In the genomic region with DNA sequence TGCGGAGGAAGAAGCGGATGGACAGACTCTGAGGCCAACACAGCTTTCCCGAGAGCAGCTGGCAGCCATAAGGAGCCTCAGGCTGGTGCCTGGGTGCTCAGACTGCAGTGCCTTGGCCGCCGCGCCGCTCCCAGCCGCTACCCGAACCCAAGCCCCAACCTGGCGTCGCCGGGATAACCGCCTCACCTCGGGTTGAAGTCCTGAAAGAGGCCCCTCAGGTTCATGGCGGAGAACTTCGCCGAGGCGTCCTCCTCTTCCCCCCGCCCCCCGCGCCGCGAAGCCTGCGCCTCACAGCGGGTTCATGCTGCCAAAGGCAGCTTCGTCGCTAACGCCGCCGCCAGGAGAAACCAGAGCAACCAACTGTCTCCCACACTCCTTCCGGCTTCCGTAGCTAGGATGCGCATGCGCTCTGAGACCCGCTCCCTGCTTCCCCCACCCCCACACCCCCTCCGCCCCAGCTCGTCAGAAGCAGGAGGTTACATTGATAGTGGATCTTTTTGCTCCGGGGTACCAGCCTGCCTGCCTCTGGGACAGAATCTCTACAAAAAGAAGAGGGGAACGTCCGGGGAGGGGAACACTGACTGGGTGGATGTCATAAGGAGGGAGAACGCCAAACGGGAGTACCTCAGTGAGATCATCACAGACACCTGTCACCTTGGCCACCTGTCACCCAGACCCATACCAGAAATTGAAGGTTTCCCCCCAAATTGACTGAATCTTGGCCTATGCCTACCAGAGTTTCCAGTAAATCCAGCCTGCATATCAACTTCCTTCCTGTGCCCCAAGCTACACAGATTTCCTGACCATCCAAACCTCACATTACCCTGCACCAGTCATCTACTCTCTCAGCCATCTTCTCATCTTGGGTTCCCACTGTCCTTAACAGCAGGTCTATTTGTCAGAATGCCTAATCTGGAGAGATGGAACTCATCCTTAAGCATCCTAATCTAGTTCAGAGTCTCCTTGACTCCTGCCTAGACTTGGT, we compare ENCODE assay signal across 8 mouse cellular contexts. TPM values are rescaled to one million over a fixed set of nuclear protein-coding genes. Genes with fewer than 3 reads are reported as not detected.
DNase-seq lines count a peak whose midpoint lies in the region; ATAC-seq lines count a peak whose summit lies in the region.

Gene Tmem185a, minus strand, starts transcription at position 389 of the 985 bp plus-strand sequence.

- 20% methylated on average over 22 of the region's 42 CpGs for WGBS in hindbrain, embryonic 11.5 days

- no peaks in the 10 kb centered on the region for H3K27me3 ChIP-seq in hindbrain, embryonic 11.5 days (ENCODE audit: control insufficient read depth, insufficient read depth, low read length)

- H3K4me3 ChIP-seq in hindbrain, embryonic 11.5 days (ENCODE audit: low read depth, low read length), result peak within 1 kb of the TSS; percentile 50

- H3K36me3 ChIP-seq in hindbrain, embryonic 11.5 days (ENCODE audit: control insufficient read depth, insufficient read depth, low read length), result no peaks in the 10 kb centered on the region

- H3K4me2 ChIP-seq in hindbrain, embryonic 11.5 days (replicated peaks; ENCODE audit: low read depth, low read length), result peak within 1 kb of the TSS; percentile 53

- ATAC-seq in hindbrain, embryonic 11.5 days (ENCODE audit: low FRiP score), result peak; percentile 94

- H3K9ac ChIP-seq in hindbrain, embryonic 11.5 days (ENCODE audit: low read depth, low read length), result peak within 1 kb of the TSS; percentile 65

- peak; percentile 70 for DNase-seq in MEL-GATA-1-ER (ENCODE audit: extremely low read depth, low read depth)
- DNase-seq in cerebellum, adult 8-10 months, result peak; percentile 79
- peak; percentile 30 to 87 for DNase-seq in frontal cortex, adult 2 months (ENCODE audit: extremely low spot score in 1 of 2, low spot score in 1 of 2)
- peak; percentile 85 for DNase-seq in hindbrain, embryonic 11.5 days (ENCODE audit: low spot score)
- DNase-seq in layer of hippocampus, postnatal 10 days (ENCODE audit: low spot score in 2 of 2), result peak; percentile 76 to 83
- peak; percentile 88 for DNase-seq in lung, postnatal 10 days
- DNase-seq in ovary, postnatal 36 days (ENCODE audit: low spot score), result peak; percentile 80
- peak; percentile 84 for DNase-seq in thymus, postnatal 25 days

- H3K9me3 ChIP-seq in hindbrain, embryonic 11.5 days (ENCODE audit: control insufficient read depth, low read length), result no peaks in the 10 kb centered on the region

- no peaks in the 10 kb centered on the region for H3K4me1 ChIP-seq in hindbrain, embryonic 11.5 days (replicated peaks; ENCODE audit: control insufficient read depth, insufficient read depth, low read length)

- H3K27ac ChIP-seq in hindbrain, embryonic 11.5 days (ENCODE audit: low read depth, low read length), result peak within 1 kb of the TSS; percentile 68

RNA-seq across cellular contexts. Expression of gene Tmem185a, which starts in this region (rescaled TPM):
- polyA plus RNA-seq in frontal cortex, adult 2 months (2012; rRNA removed), result 43.7 and 50.5 TPM in 2 replicates
- polyA plus RNA-seq in hindbrain, embryonic 11.5 days (2014; fragmentation: Nextera tagmentation; extraction: Ambion mirVana), result 48.5 and 57.0 TPM in 2 replicates
- 10 to 100 TPM; 29.8 to 39.0 TPM for total RNA-seq in layer of hippocampus, postnatal 10 days (2021)

Comparison
In these comparisons a context has a peak if more than half of its experiments do, and no peak if none do; other contexts are left out.
1. Peak in every context shown above with its lines: DNase-seq, ATAC-seq, H3K4me3 ChIP-seq and H3K27ac ChIP-seq.